Mouse (Mus musculus) testis, postnatal 14 days (tissue): ENCODE measurements around the gene Dlec1.

ENCODE experiments used
- DNase-seq: peaks from one replicate; pipeline ENCODE4 v3.0.0; 2021; ENCODE audit warnings: low spot score

Dlec1 gene

DNA sequence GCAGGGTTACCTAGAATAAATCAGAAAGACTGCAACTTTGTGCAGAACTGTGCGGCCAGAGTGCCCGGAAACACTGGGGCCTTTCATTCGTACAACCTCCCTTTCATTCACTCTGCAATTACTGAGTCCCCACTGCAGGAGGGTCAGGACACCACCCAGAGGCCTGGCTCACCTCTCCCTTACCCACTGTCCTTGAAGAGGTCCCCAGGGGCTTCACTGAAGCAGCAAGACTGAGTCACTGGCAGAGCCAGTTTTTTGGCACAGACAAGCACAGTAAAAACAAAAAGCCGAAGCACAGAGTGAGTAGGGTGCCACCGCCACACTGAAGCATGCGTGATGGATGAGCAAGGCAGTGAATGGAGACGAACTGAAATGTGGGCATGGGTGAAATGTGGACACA lies 12.8 kb upstream of the Dlec1 start:
- peak; percentile 55 for DNase-seq

GRCm38 (mm10) chr9:119090462-119090861 lies 11.8 kb upstream of the Dlec1 start:
- no peak for DNase-seq

DNA sequence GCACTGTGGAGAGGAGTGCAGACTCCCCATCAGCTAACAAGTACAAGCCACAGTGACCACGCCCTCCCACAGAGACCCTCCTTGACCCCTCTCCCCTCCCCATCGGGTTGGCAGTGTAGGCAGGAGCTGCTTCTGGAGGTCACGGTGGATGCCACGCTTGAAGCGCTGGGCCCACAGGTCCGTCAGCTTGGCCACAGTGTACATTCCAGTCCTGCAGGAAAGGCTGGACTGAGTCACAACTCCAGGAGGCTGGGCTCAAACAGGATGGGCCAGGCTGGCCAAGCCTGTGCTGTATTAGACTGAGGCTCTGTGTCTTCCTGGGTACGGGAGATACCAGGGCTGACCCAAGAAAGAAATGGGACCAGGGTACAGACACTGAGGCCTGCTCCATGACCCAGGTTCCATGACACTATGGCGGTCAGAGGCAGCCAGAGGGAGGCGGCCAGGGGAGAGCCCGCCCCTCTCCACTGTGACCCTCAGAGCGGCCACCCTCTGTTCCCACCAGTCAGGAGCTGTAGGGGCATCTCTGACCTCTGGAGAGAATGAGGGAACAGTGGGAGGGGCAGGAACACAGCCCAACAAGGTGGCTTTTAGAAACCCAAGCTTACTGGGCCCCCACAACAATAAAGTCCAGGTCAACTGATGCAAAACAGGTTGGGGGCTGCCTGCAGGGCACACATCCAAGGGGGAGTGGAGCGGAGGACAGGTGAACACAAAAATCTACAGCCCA lies 10.5 kb upstream of the Dlec1 start:
- DNase-seq = no peak

DNA sequence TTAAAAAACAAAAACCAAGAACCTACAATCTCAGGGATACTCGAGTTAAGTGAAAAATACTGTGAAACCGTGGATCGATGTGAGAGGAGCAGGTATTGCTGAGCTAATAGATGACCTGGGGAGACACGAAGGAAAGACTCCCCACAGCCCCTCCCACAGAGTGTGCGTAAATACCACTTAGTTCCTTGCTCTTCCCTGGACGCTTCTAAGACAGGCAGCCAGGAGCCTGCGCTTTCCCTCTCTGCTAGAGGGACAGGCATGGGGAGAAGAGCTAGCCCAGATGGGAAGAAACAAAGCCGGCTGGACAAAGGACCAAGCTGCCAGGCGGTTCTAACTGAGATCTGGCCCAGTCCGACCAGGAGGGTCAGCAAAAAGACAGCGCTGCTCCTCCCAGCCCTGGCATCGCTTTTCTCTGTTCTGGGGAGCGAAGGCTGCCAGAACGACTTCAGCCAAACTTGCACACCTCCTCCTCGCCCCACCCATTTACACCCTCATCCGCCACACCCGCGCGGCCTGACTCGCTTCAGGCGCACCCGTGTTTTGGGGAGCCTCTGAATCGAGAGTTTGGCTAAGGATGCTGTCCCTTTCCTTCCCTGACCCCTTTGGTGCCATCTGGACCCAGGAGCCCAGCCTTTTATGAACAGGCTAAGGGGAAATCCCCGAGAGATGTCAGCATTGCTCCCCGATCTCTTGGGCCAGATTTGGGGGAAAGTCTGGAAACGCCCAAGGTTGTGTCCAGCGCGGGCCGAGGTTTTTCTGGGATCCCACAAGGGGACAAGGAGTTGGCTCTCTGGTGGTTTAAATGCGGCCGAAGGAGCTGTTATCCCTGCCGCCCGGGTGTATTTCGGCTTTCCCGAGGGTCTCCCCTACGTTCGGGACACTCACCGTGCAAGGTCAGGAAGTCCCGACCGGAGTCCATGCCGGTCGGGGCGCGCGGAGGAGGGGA lies 9.5 kb upstream of the Dlec1 start:
- no peak for DNase-seq

DNA sequence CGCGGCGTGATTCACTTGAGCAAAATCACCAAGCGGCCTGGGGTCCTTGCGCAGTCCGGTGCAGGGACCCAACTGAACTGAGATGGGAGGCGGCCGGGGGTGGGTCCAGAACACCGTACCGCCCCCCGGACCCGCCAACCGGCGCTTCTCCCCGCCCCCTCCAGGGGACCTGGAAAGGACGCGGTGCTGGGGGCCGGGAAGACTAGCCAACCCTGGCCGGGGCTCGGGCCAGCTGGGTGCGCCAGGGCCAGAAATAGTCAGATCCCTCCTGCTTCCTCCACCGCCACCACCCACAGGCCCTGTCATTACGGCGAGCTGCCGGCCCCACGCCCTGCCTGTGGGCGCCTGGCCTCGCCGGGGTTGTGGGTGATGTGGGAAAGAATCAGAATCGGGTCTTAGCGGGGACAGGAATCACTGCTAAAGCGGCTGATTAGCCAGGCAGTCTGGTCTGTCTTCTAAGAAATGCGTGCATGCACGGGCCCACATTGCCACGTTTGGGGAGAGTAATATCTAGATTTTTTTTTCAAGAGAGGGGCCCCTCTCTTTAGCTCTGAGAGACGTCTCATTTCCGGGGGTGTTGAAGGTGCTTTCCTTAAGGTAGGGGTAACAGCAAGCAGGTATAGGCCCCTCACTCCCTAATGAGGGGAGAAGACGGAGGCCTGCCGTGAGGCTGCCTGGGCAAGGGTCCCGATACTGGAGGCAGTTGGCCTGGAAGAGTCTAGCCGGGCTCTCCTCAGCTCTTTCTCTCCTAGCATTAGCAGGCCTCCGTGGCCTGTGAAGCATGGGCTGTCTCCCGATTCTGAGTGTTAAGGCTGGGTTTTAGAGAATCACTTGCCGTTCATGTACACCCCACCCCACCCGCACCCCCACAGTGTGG lies 8.6 kb upstream of the Dlec1 start, which contains the start of gene Plcd1:
TSS of gene Plcd1 (minus strand) at position 84 of the 877 bp plus-strand sequence.
- peak; percentile 84 for DNase-seq

DNA sequence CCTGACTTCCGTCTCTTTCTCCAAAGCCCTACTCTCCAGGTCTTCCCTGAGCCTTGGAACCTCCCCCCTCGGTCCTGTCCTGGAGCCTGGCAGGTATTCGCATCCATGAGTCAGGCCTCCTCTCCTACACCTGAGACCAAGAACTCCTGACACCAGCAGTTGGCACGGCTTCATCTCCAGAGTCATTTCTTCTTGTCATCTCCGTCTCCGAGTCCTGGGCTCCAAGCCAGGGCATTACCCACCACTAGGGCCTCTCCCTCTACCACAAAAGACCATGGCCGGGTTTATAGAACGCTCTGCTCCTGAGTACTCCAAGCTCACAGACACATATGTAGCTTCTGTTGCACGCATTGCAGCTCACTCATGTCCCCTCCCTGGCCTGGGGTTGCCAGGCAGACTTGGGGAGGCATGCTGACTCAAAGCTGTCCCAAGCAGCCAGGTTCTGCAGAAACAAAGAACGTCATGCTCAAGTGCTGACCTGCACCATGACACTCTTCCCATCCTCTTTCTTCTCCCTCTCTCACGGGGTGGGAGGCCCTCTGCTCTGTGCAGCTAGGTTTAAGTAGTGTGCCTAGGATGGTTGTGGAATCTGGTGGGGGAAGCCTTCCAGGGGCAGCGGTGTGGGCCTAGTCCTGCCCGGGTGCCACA lies 7.7 kb upstream of the Dlec1 start:
- no peak for DNase-seq

DNA sequence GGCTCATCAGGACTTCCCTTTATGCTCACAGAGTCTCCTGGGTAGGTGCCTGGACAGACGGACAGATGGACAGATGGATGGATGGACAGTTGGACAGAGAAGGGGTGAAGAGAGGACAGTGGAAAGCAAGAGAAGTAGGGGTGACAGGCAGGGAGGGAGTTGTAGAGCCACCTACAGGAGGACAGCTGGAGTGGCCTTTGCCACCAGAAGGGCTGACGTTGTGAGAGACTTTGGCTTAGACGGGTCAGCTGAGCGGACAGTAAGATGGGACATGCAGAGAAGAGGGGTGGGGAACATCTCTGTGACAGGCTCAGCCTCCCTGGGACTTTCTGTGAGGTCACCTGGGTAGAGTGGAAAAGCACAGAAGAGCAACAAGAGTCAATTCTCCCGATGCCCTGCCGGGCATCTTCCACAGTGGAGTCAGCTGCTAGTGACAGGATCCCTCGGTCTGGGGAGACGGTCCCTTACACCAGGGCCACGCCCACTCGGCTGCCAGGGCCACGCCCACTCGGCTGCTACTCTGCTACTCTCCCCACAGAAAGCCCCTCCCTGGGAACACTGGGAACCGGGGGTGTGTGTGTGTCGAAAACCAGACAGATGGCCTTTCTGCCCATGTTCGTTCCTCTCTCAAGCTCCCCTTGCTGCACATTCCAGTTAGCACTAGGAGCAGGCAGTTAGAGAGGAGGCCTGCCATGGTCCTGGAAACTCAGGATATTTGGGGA lies 1.9 kb upstream of the Dlec1 start:
- peak; percentile 66 for DNase-seq

DNA sequence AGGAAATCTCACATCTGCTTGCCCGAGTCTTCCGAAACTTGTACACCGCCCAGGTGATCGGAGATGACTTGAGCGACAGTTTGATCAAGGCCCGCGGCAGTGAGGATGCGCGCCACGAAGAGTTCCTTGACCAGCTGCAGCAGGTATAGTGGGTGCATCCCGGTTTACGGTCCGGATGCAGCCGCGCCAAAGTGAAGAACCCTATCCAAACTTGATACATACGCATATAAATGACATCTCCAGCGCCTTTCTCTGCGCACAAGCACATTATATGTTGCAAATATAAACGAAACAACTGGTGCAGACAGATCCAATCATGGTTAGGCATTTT lies 470 bp downstream of the Dlec1 start:
- no peak for DNase-seq

DNA sequence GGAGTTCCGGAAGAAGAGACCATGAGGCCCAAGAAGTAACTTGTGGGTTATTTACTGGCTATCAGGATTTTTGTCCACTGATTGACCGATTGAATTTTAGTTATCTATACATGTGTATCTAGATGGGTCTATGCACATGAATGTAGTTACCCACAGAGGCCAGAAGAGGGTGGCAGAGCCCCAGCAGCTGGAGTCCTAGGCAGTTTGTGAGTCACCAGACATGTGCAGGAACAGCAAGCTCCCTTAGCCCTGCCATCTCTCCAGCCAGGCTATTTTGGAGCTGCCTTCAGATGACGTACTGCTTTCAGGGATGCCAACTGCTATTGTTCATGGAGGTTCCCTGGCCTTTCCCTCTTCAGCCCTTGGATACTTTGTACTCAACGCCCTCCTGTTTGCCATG lies 5.3 kb downstream of the Dlec1 start:
- no peak for DNase-seq

GRCm38 (mm10) chr9:119109685-119110353 lies 7.5 kb downstream of the Dlec1 start:
- no peak for DNase-seq

- DNase-seq = no peak
Observed at GRCm38 (mm10) chr9:119110640-119111039, 8.4 kb downstream of the Dlec1 start.

- DNase-seq = no peak
Observed at GRCm38 (mm10) chr9:119114911-119115310, 12.6 kb downstream of the Dlec1 start.

- DNase-seq = no peak
Observed at GRCm38 (mm10) chr9:119119409-119120167, 17.3 kb downstream of the Dlec1 start.

GRCm38 (mm10) chr9:119120168-119120560 lies 17.9 kb downstream of the Dlec1 start:
- DNase-seq = no peak

DNA sequence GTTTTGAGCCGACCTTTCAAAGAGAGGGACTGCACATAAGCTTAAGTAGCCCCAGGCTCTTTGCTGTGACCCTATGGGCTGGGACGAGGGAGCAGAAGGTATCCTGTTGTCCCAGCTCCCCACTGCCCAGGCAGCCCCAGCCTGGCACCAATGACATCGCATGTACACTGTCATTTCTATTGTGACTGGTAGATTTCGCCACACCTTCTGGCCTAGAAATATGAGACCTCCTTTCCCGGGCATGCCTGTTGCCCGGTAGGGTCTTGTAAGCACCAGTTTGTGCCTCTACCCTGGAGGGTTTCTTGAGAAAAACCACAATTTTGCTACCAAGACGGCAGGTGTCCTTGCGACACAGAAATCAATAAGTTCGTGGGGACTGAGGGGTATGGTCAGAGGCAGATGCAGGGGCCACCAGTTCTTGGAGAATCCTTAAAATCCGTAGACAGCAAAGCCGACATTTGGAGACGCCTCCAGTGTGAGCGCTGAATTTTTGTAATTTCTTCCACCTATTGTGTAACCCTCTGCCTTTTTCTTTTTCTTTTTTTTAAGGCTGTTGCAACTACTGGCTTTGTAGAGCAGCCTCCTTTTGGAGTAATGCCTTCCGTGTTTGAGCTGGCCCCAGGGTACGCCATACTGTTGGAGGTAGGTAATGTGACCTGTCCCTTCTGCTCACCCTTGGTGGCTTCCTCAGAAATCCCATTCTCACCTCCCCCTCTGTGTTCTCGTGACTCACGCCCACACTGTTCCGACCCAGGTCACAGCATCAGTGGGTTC lies 20.5 kb downstream of the Dlec1 start:
- no peak for DNase-seq

DNA sequence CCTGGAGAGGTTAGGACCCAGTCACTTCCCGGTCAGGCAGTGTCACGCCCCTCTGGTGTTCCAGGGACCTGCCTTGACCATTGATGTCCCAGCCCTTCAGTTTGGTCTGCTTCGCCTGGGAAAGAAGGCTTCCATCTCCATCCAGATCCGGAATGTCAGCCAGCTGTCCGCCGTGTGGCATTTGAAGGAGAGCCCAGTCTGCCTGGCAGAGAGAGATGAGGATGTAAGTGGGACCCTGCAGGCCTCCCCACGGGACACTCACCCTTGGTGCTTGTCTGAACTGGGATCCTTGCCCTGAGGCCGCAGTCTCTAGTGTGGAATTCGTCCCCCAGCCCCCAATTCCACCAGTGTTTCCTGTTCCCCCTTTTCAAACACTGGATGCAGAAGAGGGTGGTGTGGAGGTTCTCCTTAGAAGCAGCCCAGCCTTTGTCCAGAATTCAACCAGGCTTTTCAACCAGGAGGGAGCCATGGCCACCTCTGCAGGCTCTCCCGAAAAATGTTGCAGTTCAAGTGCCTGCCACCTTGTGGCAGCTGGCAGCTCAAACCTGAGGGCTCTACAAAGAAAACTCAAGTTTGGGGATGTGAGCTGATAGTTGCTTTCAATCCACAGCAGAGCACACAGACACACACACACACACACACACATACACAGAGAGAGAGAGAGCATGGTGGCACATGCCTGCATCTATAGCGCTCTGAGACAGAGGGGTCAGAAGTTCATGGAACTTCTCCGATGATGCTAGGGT lies 26.3 kb downstream of the Dlec1 start:
- no peak for DNase-seq

GRCm38 (mm10) chr9:119130692-119131091 lies 28.4 kb downstream of the Dlec1 start:
- DNase-seq = no peak

DNA sequence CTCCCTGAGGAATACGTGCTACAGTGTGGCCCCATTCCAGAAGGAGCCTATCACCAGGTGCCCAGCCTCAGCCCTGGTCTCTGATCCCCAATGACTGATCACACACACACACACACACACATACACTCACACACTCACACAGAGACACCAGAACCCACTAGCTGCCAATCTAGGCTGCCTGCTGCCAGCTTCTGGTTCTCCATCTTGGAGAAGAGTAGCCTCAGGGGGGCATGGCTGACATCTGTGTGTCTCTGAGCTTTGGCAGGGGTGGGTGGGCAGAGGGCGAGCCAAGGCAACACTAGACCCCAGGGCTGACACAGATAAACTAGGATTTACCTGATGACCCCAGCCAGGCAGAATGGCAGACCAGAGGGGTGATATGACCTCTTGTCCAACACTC lies 36.6 kb downstream of the Dlec1 start:
- no peak for DNase-seq
